Mouse (Mus musculus) liver, postnatal 0 days (tissue): ENCODE results near the gene Fgfr1op2.

Source experiments
- CTCF ChIP-seq: sonication (generic); IDR thresholded peaks from 2 replicates; pipeline ENCODE4 v1.5.1; 2016; ENCODE audit warnings: antibody characterized with exemption, low read depth
- EP300 ChIP-seq: IDR thresholded peaks from 2 replicates; pipeline ENCODE4 v1.6.1; 2016; ENCODE audit warnings: antibody characterized with exemption, low read depth, mild to moderate bottlenecking

GRCm38 (mm10) chr6:146634015-146634722 is 57.2 kb downstream of the Fgfr1op2 start:
- TF ChIP-seq CTCF (peak; percentile 40), EP300 (no peak)
